Mouse (Mus musculus) left cerebral cortex, postnatal 25 days (tissue): Measurements from ENCODE around the gene Tmem169. TPM values are rescaled to one million over a fixed set of nuclear protein-coding genes. Genes with fewer than 3 reads are reported as not detected.

Source experiments
- DNase-seq, 2 experiments: peaks; one replicate each; pipeline ENCODE4 v3.0.0; 2022; ENCODE audit warnings: low spot score in 2 of 2, mixed read lengths in 1 of 2
- intact Hi-C: fragments of 180-260 bp; cut with DNase I; formaldehyde crosslinking; loops from one replicate; pipeline ENCODE4 v1.15.1; 2025
- total RNA-seq, 2 experiments: library from RNA; stranded (reverse); gene quantifications; 2 replicates each; pipeline ENCODE4 v1.2.3; 2021

The Tmem169 gene
- total RNA-seq, 2 experiments from 2014 or later, result 21.4 to 25.3 TPM

GRCm38 (mm10) chr1:72278085-72278484, 6.1 kb upstream of the Tmem169 start:
- intact Hi-C loops, result no loop called here
- DNase-seq, result peak in 1 of 2 experiments; percentile 58

GRCm38 (mm10) chr1:72282604-72283003, 1.6 kb upstream of the Tmem169 start:
- intact Hi-C loops, result no loop called here
- no peak for DNase-seq

- intact Hi-C loops, result no loop called here
- DNase-seq, result no peak
These were observed 370 bp downstream of the Tmem169 start for GRCm38 (mm10) chr1:72284539-72284938.

- intact Hi-C loops, result no loop called here
- DNase-seq, result no peak
These were observed 2.7 kb downstream of the Tmem169 start for GRCm38 (mm10) chr1:72286904-72287303.

- intact Hi-C loops, result no loop called here
- DNase-seq, result no peak
These were observed 3.7 kb downstream of the Tmem169 start for GRCm38 (mm10) chr1:72287893-72288292.

- intact Hi-C loops, result no loop called here
- no peak for DNase-seq
These were observed 4.5 kb downstream of the Tmem169 start for GRCm38 (mm10) chr1:72288527-72289150.

GRCm38 (mm10) chr1:72290896-72291295, 6.7 kb downstream of the Tmem169 start:
- DNase-seq, result no peak
- intact Hi-C loops, result no loop called here

- no peak for DNase-seq
- intact Hi-C loops, result no loop called here
These were observed 7.3 kb downstream of the Tmem169 start for GRCm38 (mm10) chr1:72291421-72291820.

- no peak for DNase-seq
- intact Hi-C loops, result no loop called here
These were observed 7.8 kb downstream of the Tmem169 start for GRCm38 (mm10) chr1:72291925-72292324.

- no peak for DNase-seq
- intact Hi-C loops, result no loop called here
These were observed 9.9 kb downstream of the Tmem169 start for GRCm38 (mm10) chr1:72293869-72294663.

GRCm38 (mm10) chr1:72295746-72296145, 11.6 kb downstream of the Tmem169 start:
- intact Hi-C loops, result no loop called here
- peak in 1 of 2 experiments; percentile 31 for DNase-seq

- no peak for DNase-seq
- intact Hi-C loops, result no loop called here
These were observed 17.7 kb downstream of the Tmem169 start for GRCm38 (mm10) chr1:72301845-72302244.

GRCm38 (mm10) chr1:72306241-72306640, 22.1 kb downstream of the Tmem169 start:
- no peak for DNase-seq
- intact Hi-C loops, result loop anchor here (5.0 kb wide), 4 partner anchors 231 to 546 kb away; partner anchors contain the start of genes March4, Rpl37a and Smarcal1

- intact Hi-C loops, result loop anchor here (5.0 kb wide), 4 partner anchors 231 to 546 kb away; partner anchors contain the start of genes March4, Rpl37a and Smarcal1
- DNase-seq, result no peak
These were observed 22.6 kb downstream of the Tmem169 start for GRCm38 (mm10) chr1:72306679-72307181.

- DNase-seq, result peak; percentile 92 to 97
- intact Hi-C loops, result loop anchor here (5.0 kb wide), 4 partner anchors 230 to 545 kb away; partner anchors contain the start of genes March4, Rpl37a and Smarcal1
These were observed 23.2 kb downstream of the Tmem169 start, which contains the start of gene Xrcc5 for GRCm38 (mm10) chr1:72307317-72307798. Xrcc5 (plus strand) TSS chr1:72307421.

- intact Hi-C loops, result loop anchor here (5.0 kb wide), 4 partner anchors 228 to 543 kb away; partner anchors contain the start of genes March4, Rpl37a and Smarcal1
- no peak for DNase-seq
These were observed 24.8 kb downstream of the Tmem169 start for GRCm38 (mm10) chr1:72308919-72309318.

GRCm38 (mm10) chr1:72309744-72310424, 25.7 kb downstream of the Tmem169 start:
- intact Hi-C loops, result loop anchor here (5.0 kb wide), 4 partner anchors 227 to 542 kb away; partner anchors contain the start of genes March4, Rpl37a and Smarcal1
- DNase-seq, result no peak

- no peak for DNase-seq
- intact Hi-C loops, result no loop called here
These were observed 28.7 kb downstream of the Tmem169 start for GRCm38 (mm10) chr1:72312701-72313398.
